Mouse (Mus musculus): Measurements from ENCODE around the gene Kif26b. TPM values are rescaled to one million over a fixed set of nuclear protein-coding genes. Genes with fewer than 3 reads are reported as not detected.

Kif26b gene
- total and polyA plus RNA-seq, 2 experiments from 2014 or later = 3.4 to 33.7 TPM

DNA sequence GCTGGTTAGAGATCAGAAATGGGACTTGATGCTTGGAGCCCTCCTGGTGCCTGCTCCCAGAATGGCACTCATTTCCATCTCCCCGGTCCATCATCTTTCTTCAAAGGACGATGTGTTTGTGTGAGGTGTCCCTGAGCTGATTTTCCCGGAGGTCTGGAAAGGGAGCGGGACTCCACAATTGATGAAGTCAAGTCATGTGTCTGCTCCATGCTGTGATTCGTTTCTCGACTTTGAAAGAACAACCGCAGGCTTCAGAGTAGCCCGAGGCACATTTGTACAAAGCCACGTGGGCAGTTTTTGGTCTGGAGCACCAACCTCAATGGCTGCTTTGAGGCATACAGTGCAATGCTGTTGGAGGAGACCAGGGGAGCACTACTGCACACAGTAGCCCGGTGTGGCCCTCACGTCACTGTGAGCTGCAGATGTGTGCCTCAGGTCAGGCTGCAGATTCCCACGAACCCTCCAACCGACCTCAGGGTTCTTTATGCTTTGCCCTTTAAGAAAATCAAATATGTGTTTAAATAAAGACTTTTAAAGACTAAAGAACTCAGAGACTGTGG, 43.0 kb downstream of the Kif26b start:
- 23% methylated on average over 13 of the region's 13 CpGs for WGBS
- Histone ChIP-seq H3K9me3 (ENCODE audit: low read length) (peaks cover 5% of the 10 kb centered on the region; the same call in 1 of the 2 replicates), H3K9ac (no peak overlapping the region), H3K4me2 (ENCODE audit: low read depth) (no peak overlapping the region), H3K27me3 (ENCODE audit: insufficient read depth, low read length) (no peaks in the 10 kb centered on the region), H3K36me3 (ENCODE audit: insufficient read depth) (no peaks in the 10 kb centered on the region), H3K4me3 (ENCODE audit: low read depth, low read length) (no peak overlapping the region), H3K4me1 (ENCODE audit: insufficient read depth) (no peaks in the 10 kb centered on the region), H3K27ac (ENCODE audit: low read depth, low read length) (no peak overlapping the region)
- no peak for DNase-seq
- ATAC-seq = no peak
- no peak for TF ChIP-seq CTCF (IDR thresholded peaks at IDR 0.05; ENCODE audit: low read depth)

GRCm38 (mm10) chr1:178573406-178574032, 44.6 kb downstream of the Kif26b start:
- no peak for ATAC-seq

GRCm38 (mm10) chr1:178575706-178576105, 46.8 kb downstream of the Kif26b start:
- 91% methylated on average over 2 of the region's 2 CpGs for WGBS
- no peak for ATAC-seq

More at GRCm38 (mm10) chr1:178573406-178574032, 44.6 kb downstream of the Kif26b start:
- peaks cover 5% of the 10 kb centered on the region; the same call in 1 of the 2 replicates for H3K9me3 ChIP-seq (ENCODE audit: low read length)
- no peaks in the 10 kb centered on the region for H3K4me1 ChIP-seq (ENCODE audit: insufficient read depth)
- 62% methylated on average over 4 of the region's 4 CpGs for WGBS
- no peaks in the 10 kb centered on the region for H3K27me3 ChIP-seq (ENCODE audit: insufficient read depth, low read length)
- no peak for DNase-seq
- H3K4me2 ChIP-seq (ENCODE audit: low read depth) = no peak overlapping the region
- H3K36me3 ChIP-seq (ENCODE audit: insufficient read depth) = no peaks in the 10 kb centered on the region
- no peak overlapping the region for H3K9ac ChIP-seq
- no peak overlapping the region for H3K27ac ChIP-seq (ENCODE audit: low read depth, low read length)
- TF ChIP-seq CTCF (IDR thresholded peaks at IDR 0.05; ENCODE audit: low read depth) = no peak
- H3K4me3 ChIP-seq (ENCODE audit: low read depth, low read length) = no peak overlapping the region

GRCm38 (mm10) chr1:178576926-178577325, 48.0 kb downstream of the Kif26b start:
- no peaks in the 10 kb centered on the region for H3K27me3 ChIP-seq (ENCODE audit: insufficient read depth, low read length)
- ATAC-seq (no peak), DNase-seq (no peak)
- peaks cover 5% of the 10 kb centered on the region; the same call in 1 of the 2 replicates for H3K9me3 ChIP-seq (ENCODE audit: low read length)
- H3K4me2 ChIP-seq (ENCODE audit: low read depth) = no peak overlapping the region
- no peaks in the 10 kb centered on the region for H3K36me3 ChIP-seq (ENCODE audit: insufficient read depth)
- H3K4me3 ChIP-seq (ENCODE audit: low read depth, low read length) = no peak overlapping the region
- H3K9ac ChIP-seq = no peak overlapping the region
- no peak overlapping the region for H3K27ac ChIP-seq (ENCODE audit: low read depth, low read length)
- WGBS = 86% methylated on average over 3 of the region's 3 CpGs
- TF ChIP-seq CTCF (IDR thresholded peaks at IDR 0.05; ENCODE audit: low read depth) = no peak
- H3K4me1 ChIP-seq (ENCODE audit: insufficient read depth) = no peaks in the 10 kb centered on the region

More at GRCm38 (mm10) chr1:178575706-178576105, 46.8 kb downstream of the Kif26b start:
- H3K27ac ChIP-seq (ENCODE audit: low read depth, low read length) = no peak overlapping the region
- no peaks in the 10 kb centered on the region for H3K27me3 ChIP-seq (ENCODE audit: insufficient read depth, low read length)
- peaks cover 5% of the 10 kb centered on the region; the same call in 1 of the 2 replicates for H3K9me3 ChIP-seq (ENCODE audit: low read length)
- H3K9ac ChIP-seq = no peak overlapping the region
- no peak overlapping the region for H3K4me3 ChIP-seq (ENCODE audit: low read depth, low read length)
- no peaks in the 10 kb centered on the region for H3K4me1 ChIP-seq (ENCODE audit: insufficient read depth)
- H3K36me3 ChIP-seq (ENCODE audit: insufficient read depth) = no peaks in the 10 kb centered on the region
- H3K4me2 ChIP-seq (ENCODE audit: low read depth) = no peak overlapping the region
- DNase-seq = no peak
- TF ChIP-seq CTCF (IDR thresholded peaks at IDR 0.05; ENCODE audit: low read depth) = no peak

- Histone ChIP-seq H3K4me2 (ENCODE audit: low read depth) (no peak overlapping the region), H3K9ac (no peak overlapping the region), H3K36me3 (ENCODE audit: insufficient read depth) (no peaks in the 10 kb centered on the region), H3K27me3 (ENCODE audit: insufficient read depth, low read length) (no peaks in the 10 kb centered on the region), H3K4me1 (ENCODE audit: insufficient read depth) (no peaks in the 10 kb centered on the region), H3K27ac (ENCODE audit: low read depth, low read length) (no peak overlapping the region), H3K4me3 (ENCODE audit: low read depth, low read length) (no peak overlapping the region), H3K9me3 (ENCODE audit: low read length) (no peaks in the 10 kb centered on the region)
- 64% methylated on average over 5 of the region's 5 CpGs for WGBS
- TF ChIP-seq CTCF (IDR thresholded peaks at IDR 0.05; ENCODE audit: low read depth) = no peak
- no peak for ATAC-seq
- no peak for DNase-seq
Measured at GRCm38 (mm10) chr1:178585366-178586020, 56.6 kb downstream of the Kif26b start.

DNA sequence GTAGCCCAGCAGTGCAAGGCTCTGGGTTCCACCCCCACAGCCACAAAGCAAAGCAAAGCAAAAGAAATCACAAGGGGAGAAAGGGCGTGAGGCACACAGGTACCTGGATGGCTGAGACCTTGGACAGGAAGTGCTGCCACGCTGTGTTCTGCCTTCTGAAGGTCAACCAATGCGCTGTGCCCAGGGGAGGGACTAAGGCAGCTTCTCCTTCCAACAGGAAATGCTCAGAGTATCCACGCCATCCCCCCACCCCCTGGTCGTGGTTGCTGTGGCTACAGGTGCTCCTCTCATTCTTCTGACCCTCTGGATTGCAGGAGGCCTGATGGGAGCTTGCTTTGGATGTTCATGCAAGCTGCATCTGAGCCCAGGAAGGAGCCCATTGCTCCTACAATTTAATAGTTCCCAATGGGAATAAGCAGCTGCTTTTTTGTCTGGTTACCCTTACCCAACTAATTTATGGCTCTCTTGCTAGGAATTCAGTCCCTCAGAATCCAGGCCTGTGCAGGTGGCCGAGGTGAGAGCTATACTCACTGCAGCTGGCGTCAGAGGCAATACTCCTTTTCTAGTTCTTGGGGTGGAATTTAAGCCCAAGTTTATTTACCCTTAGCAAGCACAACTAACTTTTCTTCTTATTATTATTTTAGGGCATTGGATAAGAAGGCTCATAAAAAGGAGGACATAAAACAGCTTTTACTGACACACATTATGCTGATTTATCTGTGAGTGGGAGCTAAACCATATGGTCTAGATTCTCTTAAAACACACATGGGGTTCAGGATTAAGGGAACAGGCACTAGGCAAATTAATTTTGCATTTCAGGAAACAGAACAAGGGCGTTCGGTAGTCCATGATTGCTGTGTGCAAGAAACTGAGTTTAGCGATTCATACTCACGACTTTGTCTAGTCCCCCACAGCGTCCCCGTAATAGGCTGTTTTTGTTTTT, 61.6 kb downstream of the Kif26b start:
- Histone ChIP-seq H3K27ac (ENCODE audit: low read depth, low read length) (no peak overlapping the region), H3K4me1 (ENCODE audit: insufficient read depth) (no peaks in the 10 kb centered on the region), H3K9ac (no peak overlapping the region), H3K4me3 (ENCODE audit: low read depth, low read length) (no peak overlapping the region), H3K36me3 (ENCODE audit: insufficient read depth) (no peaks in the 10 kb centered on the region), H3K9me3 (ENCODE audit: low read length) (no peaks in the 10 kb centered on the region), H3K27me3 (ENCODE audit: insufficient read depth, low read length) (no peaks in the 10 kb centered on the region), H3K4me2 (ENCODE audit: low read depth) (no peak overlapping the region)
- WGBS = 73% methylated on average over 13 of the region's 13 CpGs
- TF ChIP-seq CTCF (IDR thresholded peaks at IDR 0.05; ENCODE audit: low read depth) = no peak
- no peak for DNase-seq
- ATAC-seq = peak; percentile 43
